Mouse (Mus musculus): ENCODE measurements around the gene Etv6.

- TF ChIP-seq CTCF (conservative IDR thresholded peaks at IDR 0.05; ENCODE audit: low read length) (no peak), POU5F1 (IDR thresholded peaks at IDR 0.05; ENCODE audit: borderline replicate concordance, low read length) (no peak), NANOG (IDR thresholded peaks at IDR 0.05; ENCODE audit: borderline replicate concordance, low read length) (no peak)
These were observed 266.5 kb downstream of the Etv6 start for GRCm38 (mm10) chr6:134301951-134302350.
